Mouse (Mus musculus): ENCODE measurements around the gene Rad23a.
A peak's percentile ranks its signal among the peaks of the same experiment; 100 is the strongest.

Rad23a gene

DNA sequence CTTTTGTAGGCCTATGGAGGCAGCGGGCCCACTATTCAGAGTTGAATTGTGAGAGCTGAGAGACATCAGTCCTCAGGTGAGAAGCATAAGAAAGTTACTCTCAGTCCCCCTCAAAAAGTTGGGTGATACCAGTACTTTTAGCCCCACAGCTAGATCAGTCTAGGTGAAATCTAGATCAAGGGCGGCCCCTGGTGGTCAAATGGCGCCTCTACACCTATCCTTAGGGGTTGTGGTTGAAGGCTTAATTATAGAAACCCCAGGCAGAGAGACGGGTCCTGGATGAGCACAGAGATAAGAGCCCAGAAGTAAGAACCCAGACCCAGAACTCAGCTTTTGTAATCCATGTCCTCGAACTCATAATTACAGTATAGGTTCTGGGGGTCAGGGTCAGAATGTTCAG, 27.4 kb downstream of the Rad23a start:
- DNase-seq (ENCODE audit: low read depth): peak; percentile 92

DNA sequence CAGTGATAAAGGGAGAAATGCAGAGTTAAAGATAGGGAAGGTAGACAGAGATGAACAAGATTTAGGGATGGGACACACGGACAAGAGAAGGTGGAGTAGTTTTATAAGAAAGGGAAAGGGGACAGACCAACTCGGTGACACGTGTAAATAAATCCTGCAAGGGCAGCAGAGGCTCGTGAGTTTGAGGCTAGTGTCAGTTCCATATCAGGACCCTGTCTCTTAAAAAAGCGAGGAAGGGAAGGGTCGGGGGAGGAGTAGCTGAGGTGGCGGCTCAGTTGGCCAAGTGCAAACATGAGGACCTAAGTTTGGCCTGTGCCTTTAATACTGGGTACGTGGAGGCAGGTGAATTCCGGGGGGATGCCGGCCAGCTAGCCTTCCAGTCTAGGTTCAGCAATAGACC, 29.2 kb downstream of the Rad23a start:
- DNase-seq (ENCODE audit: low read depth): no peak

DNA sequence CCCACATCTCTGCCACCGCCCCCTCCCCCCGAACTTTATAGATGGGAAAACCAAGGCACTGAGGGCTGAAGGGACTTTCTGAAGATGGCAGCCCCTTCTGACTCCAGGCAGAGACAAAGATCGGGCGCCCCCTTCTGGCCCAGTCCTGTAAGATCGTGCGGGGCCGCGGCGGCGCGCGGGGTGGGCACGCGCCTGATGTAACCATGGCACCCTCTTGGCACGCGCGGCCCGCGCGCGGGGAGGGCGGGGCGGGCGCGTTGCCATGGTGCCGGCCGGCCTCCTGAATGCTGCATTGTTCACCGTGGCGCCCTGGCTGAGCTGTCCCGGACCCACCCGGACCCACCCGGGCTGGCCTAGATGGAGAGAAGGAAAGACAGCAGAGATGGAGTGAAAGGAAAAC, 29.6 kb downstream of the Rad23a start:
- DNase-seq (ENCODE audit: low read depth): peak; percentile 87

DNA sequence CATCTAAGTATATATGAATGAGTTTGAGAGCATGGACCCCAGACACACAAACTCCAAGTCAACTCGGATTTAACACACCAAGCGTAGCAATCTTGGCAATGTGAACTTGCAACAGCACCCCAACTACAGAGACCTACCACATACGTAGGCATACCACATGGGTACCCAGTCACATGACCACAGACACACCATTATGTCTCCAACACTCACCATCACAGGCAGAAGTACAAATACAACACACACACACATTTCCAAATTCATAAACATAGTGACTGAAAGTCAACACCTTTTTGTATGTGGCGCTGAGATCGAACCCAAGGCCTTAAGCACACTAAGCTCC, 30.6 kb downstream of the Rad23a start:
- no peak for DNase-seq (ENCODE audit: low read depth)

DNA sequence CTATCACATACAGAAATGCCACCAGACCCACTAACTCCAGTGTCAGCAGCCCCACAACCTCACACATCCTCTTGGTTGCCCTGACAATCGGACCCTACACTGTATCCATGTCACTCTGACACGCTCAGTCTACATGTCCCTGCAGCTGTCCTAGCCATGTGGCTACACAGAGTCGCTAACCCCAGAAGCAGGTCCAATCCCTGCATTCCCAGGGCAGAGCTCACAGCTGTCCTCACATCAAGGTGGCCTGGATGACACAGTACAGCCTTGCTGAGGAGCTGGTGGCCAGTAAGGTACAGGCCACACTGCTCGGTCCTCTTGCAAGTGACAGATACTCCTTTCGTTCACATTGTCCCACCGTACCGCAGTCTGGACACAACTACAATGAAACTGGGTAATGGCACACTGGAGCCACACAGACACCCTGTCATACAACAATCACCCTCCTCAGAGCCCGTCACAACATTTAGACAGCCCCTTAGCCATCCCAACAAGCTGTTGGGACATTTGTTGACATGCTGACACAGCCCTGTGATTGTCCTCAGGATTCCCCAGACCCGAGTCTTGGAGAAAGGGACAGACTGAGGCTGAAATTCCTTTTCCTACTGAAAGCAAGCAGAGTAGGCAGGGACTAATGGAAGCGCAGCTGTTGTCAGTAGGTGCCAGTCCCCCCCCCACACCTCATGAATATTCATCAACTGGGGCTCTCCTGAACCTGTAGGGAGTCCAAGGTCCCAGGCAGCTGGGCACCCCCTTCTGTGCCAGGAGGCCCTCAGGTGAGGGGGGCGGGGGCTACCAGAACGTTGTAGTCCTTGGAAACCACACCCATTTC, 31.1 kb downstream of the Rad23a start:
- no peak for DNase-seq (ENCODE audit: low read depth)

DNA sequence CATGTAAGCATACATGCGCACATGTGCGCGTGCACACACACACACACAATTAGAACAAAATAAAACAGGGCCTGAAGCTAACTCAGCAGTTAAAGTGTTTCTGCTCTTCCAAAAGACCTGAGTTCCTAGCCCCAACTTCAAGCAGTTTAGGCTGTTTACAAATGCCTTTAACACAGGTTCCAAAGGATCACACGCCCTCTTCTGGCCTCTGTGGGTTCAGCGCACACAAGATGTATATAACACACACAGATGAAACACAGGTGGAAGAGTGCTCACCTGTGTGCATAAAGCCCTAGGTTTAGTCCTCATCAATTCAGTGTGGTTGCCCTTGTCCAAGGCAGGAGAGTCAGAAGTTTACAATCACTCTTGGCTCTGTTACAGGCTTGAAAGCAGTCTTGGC, 34.4 kb downstream of the Rad23a start:
- no peak for DNase-seq (ENCODE audit: low read depth)

DNA sequence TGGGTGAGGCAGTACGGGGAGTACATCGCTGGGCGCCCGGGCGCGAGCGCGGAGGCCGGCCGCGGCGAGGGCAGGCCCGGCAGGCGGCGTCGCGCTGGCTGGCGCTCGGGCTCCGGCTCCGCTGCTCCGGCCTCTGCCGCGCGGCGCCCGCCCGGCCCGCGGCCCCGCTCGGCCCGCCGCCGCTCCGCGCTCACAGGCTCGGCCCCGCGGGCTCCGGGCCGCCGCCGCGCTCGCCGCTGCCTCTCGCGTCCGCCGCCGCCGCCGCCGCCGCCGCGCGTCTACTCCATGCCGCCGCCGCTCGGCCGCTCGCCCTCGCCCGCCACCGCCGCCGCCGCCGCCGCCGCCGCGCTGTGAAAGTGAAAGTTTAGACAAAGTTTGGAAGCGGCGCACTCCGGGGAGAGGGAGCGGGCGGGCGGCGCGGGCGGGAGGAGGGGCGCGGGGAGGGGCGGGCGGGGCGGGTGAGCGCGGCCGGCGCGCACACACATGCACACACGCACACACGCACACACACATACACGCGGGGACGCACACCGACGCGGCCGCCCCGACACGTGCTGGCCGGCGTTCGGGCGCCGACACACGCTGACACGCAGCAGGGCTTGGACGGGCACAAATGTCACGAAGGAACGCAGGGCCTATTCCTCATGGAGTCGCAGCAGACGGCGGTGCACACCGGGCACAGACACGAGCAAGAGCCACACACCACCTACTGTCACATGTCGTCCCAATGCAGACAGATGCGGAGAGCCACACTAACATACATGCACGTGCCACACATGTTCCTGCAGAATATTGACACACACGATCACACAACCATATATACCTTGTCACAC, 40.2 kb downstream of the Rad23a start, which contains the start of gene Nfix:
TSS of gene Nfix (minus strand) at position 346 of the 833 bp plus-strand sequence.
- peak; percentile 62 for DNase-seq (ENCODE audit: low read depth)

DNA sequence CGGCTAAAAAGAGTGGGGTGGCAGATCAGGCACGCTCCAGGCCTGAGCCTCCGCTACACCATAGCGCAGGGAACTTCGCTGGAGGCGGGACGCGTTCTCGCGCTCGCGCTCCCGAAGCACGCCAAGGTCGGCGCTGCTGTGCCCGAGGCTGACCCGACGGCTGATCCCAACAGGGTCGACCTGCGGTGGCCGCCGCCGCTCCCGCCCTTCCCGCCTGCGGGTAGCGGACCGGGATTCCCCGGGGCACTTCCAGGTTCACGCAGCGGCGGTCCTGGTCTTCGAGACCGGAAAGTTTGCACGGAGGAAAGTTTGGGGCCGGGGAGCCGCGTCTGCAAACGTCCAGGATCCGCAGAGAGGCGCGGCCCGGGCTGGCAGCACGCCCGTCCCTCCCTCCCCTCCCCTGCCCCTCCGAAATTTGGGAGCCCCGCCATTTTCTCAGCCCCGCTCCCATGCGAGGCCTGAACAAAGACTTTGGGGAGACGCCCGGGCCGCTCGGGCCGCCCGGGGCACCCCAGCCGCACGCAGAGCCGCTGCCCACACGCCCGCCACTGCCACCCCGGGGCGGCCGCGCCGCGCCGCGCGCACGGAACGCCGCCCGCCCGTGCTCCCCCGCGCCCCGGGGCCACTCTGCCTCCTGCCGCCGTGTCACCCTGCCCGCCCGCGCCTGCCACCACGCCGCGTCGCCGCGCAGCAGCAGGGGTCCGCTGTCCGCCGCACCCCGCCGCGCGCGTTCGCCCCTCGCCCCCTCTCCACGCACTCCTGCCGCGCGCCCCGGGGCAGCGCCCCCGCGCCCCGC, 41.1 kb downstream of the Rad23a start:
- DNase-seq (ENCODE audit: low read depth): peak; percentile 25

DNA sequence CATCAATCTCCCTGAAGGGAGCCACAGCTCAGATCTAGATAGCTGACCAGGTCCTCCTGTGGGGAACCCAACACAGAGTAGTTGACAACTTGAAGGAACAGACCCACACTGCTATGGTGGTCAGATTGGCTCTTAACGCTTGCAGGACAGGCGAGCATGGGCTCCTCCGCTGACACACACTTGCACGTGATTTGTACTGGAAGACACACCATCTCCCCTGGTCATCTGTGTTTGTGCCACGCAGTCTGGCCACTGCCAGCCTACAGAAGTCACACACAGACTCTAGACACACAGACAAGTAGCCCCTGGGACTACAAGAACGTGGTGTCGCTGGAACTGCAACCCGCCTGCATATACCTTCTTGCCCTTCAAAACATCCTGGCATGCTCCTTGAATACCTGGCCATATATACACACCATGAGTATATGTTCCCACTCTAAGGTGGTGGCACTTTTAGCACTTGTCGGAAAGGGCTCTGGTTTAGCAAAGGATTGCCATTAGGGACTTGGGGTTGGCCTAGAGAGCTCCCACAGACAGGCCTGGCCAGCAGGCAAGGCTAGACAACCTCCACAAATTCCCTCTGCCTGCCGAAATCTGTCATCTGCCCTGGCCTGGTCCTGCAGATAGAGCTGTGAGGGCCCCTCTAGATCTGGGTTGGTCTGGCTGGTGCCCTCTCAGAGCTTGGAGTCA, 41.9 kb downstream of the Rad23a start:
- DNase-seq (ENCODE audit: low read depth): peak; percentile 20

DNA sequence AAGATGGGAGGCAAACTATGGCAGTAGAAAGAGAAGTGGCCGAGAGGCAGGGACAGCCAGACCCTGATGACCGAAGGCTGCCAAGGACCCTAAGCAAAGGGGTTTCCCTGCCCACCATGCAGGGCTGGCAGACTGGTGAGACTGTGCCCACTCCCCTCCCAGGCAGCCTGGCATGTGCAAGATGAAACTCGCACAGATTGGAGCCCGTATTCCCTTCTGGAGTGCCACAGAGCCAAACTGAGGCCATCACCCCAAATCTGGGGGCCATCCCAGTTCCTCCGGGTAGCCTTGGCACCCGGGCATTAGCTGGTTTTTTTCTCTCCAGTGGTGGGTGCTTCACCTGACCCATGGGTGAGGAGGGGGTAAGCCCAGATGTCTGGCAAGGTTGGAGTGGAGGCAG, 42.5 kb downstream of the Rad23a start:
- no peak for DNase-seq (ENCODE audit: low read depth)

DNA sequence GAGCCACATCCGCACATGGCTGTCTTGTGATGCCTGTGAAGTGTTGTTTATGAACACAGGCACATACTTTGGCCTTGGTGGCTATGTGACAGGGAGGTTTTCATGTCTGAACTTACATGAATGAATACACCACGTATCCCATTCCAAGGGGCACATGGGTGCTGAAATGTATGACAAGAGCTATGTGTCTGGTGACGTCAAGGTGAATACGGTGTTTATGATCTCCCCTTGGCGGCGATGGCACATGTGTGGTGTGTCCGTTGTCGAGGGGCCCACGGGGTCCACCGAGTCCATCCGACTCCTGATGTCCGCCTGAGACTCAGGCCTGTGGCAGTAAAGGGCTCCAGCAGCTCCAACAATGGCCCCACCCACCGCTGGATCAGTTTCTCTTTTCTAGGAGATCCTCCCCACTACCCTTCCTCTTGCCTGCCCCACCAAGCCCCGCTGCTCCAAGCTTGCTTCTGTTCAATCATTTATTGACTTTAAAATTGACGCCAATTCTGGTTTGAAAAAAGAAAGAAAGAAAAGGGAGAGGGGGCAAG, 43.1 kb downstream of the Rad23a start:
- DNase-seq (ENCODE audit: low read depth): no peak

DNA sequence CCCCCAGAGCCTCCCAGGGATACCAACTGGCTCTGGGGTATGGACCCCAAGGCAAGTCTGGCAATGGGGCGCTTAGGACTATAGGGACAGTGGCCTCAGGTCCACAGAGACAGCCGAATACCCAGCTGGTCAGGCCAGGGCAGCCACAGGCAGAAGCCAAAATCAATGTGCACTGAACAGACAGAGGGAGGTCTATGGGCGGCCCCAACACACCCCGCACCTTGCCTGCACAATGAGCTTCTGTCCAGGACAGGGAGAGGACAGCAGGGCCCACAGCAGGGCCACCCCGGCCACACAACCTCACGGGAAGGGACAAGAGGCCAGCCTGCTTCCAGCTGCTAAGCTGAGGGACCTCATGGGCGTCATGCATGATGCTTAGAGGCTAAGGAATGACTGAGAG, 46.0 kb downstream of the Rad23a start:
- no peak for DNase-seq (ENCODE audit: low read depth)

DNA sequence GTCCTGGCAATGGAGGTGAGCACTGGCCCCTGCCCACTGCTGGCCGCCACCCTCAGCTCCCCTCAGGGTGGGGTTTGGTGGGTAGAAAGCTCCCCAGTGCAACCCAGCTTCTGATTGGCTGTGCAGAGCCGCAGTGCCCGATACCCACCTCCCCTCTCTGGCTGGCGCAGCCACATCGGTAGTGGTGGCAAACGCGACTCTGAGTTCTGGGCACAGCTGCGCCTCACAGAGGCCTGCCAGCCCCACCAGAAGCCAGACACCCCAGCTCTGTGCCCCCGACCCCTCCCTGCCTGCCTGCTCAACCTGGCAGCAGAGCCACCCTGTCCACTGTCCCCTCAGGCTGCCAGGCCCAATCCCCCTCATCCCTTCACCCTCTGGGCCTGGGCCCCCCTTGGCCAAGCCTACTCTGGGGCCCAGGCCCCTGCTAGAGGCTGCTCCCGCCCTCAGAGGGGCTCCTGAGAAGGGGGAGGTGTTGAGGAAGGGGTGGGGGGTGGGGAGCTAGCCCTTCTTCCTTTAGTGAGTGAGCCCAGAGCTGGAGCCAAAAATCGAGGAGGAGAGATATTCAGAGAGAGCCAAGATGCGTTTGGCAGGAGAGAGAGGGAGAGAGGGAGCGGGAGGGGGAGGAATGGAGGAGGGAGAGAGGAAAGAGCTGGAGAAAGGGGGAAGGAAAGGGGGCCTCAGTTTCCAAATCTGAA, 46.5 kb downstream of the Rad23a start:
- no peak for DNase-seq (ENCODE audit: low read depth)

DNA sequence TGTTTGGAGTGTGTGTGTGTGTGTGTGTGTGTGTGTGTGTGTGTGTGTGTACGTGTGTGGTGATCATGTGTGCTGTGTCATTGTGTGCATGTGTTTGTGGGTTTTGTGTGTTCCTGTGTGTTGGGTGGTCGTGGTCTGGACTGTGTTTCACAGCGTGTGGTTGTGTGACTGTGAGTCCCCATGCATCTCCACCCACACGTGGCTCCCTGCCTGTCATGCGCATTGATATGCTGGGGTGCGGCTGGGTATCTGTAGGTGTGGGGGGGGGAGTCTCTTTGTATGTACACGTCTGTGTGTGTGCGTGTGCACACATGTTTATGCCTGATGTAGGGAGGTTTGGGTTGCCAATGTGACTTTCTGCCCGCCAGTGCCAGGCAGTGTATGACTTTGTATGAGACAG, 47.3 kb downstream of the Rad23a start:
- DNase-seq (ENCODE audit: low read depth): no peak

DNA sequence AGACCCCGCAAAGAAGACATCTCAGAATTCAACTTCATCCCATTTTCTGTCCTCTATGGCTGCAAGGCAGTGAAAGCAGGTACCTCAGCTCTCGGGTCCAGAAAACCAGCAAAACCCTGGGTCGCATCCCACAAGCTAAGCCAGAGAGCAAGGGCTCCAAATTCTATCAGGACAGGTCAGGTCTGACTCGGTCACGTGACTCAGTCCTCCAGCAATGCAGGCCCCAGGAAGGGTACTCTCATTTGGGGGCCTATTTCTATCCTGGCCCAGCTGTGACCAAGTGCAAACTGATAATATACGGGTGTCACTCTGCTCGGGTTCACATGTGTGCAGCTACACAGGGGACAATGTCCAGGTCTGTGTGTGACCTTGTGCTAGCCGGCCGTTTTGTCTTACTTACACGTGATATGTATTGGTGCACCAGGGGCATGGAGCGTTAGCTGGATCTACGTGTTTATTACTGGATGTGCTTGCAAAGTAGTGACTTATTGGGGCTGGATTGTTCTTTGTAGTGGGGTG, 48.0 kb downstream of the Rad23a start:
- DNase-seq (ENCODE audit: low read depth): no peak

DNA sequence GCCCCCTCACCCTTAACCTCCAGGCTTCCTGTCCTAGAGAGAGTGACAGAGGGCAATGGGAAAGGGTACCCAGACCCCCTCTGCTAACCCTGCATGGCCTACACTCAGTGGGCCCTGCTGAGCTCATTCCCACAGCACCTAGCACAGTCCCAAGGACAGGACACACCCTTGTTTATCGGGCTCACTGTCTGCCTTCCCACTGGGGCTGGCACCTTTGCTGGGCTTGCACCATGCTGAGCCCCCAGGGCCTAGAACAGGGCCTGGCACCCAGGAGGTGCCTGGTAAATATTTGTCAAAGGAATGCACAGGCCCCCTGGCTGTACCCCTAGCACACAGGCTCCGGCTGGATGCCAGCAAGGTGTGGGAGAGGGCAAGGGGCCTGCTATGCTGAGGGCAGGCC, 49.9 kb downstream of the Rad23a start:
- DNase-seq (ENCODE audit: low read depth): no peak

DNA sequence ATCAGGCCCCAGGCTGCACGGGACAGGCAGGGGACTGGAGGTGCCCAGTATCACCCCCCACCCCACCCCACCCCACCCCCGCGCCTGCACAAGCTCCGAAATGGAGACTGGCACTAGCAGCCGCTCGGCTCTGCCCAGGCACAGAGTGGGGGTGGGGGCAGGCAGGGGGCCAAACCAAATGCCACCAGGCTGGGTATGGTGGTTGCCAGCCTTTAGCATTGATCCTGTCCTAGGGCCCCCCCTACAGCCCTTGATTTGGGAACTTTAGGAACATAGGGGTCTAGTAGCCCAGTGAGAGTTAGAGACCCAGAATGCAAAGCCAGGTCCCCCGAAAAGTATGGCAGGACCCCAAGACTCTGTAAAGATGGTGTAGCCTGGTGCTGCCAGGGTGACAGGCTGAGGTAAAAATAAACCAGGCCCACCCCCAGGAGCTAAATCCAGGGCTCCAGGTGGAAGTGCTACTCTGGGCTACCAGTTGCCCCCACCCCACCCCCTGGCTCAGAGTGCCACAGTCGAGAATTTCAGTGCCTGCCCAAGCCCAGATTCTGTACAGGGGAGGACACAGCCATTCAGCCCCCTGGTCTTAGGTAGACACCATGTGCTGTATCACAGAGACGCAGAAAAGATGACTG, 50.5 kb downstream of the Rad23a start:
- DNase-seq (ENCODE audit: low read depth): no peak

DNA sequence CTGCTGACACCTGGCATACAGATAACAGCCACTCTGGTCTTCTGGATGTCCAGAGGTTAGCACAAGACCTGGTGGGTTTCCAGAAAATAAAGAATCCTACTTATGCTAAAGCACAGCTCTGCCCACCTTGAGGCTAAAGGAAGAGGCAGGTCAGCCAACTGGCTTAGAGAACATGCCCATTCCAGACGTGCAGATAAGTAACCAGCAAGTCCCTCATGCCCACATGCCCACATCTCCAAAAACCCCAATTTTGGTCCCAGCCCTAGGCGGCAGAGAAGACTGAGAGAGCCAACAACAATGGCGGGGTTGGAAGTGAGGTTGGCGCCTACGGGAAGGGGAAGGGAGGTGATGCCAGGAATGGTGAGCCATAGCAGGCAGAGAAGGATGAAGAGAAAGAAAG, 51.1 kb downstream of the Rad23a start:
- no peak for DNase-seq (ENCODE audit: low read depth)

DNA sequence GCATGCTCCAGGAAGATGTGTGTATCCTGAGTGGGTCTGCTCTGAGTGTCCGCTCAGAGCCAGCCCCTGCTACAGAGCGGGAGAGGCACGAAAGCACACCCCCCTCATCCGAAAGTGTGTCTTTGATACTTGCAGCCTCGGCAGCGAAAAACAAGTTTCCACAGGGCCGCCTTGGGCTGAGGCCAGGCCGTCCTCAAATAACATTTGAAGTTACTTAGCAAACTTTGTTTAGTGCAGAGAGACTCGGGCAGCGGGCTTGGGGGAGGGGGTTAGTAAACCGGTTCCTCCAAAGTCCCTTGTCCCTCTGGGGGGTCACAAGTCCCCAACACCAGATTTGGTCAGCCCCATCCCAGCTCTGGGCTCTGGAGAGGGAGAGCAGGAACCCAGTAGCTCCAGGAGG, 51.6 kb downstream of the Rad23a start:
- DNase-seq (ENCODE audit: low read depth): no peak

Data from induced T-regulatory cell, adult 2 months (primary cell).